Mouse (Mus musculus) induced T-regulatory cell, adult 2 months (primary cell): ENCODE measurements around the gene Adarb1.
A peak's percentile ranks its signal among the peaks of the same experiment; 100 is the strongest.

ENCODE experiments used
- DNase-seq: peaks from one replicate; pipeline ENCODE4 v3.0.0-alpha.2; 2012; ENCODE audit warnings: low read depth

Gene Adarb1

GRCm38 (mm10) chr10:77314711-77315266 lies 103.3 kb downstream of the Adarb1 start:
- no peak for DNase-seq

- no peak for DNase-seq
These were observed 109.1 kb downstream of the Adarb1 start for GRCm38 (mm10) chr10:77308978-77309377.

GRCm38 (mm10) chr10:77305766-77306165 lies 112.3 kb downstream of the Adarb1 start:
- no peak for DNase-seq

GRCm38 (mm10) chr10:77304840-77305533 lies 113.1 kb downstream of the Adarb1 start:
- DNase-seq: no peak

GRCm38 (mm10) chr10:77304362-77304761 lies 113.7 kb downstream of the Adarb1 start:
- no peak for DNase-seq

- no peak for DNase-seq
These were observed 117.2 kb downstream of the Adarb1 start for GRCm38 (mm10) chr10:77300934-77301297.

- DNase-seq: no peak
These were observed 117.7 kb downstream of the Adarb1 start for GRCm38 (mm10) chr10:77300237-77300933.

- no peak for DNase-seq
These were observed 118.9 kb downstream of the Adarb1 start for GRCm38 (mm10) chr10:77299194-77299593.

- DNase-seq: no peak
These were observed 119.4 kb downstream of the Adarb1 start for GRCm38 (mm10) chr10:77298621-77299020.

GRCm38 (mm10) chr10:77294691-77295090 lies 123.4 kb downstream of the Adarb1 start:
- no peak for DNase-seq

GRCm38 (mm10) chr10:77290624-77291366 lies 127.3 kb downstream of the Adarb1 start:
- DNase-seq: no peak

GRCm38 (mm10) chr10:77289559-77289958 lies 128.5 kb downstream of the Adarb1 start:
- DNase-seq: no peak

GRCm38 (mm10) chr10:77288639-77289195 lies 129.4 kb downstream of the Adarb1 start:
- no peak for DNase-seq

GRCm38 (mm10) chr10:77287626-77288025 lies 130.4 kb downstream of the Adarb1 start:
- DNase-seq: no peak

- no peak for DNase-seq
These were observed 133.2 kb downstream of the Adarb1 start for GRCm38 (mm10) chr10:77284832-77285231.

GRCm38 (mm10) chr10:77282822-77283221 lies 135.2 kb downstream of the Adarb1 start:
- DNase-seq: peak; percentile 88

GRCm38 (mm10) chr10:77282085-77282484 lies 136.0 kb downstream of the Adarb1 start:
- peak; percentile 32 for DNase-seq

- DNase-seq: no peak
These were observed 144.3 kb downstream of the Adarb1 start for GRCm38 (mm10) chr10:77273798-77274197.

GRCm38 (mm10) chr10:77272980-77273730 lies 144.9 kb downstream of the Adarb1 start:
- DNase-seq: peak; percentile 64

GRCm38 (mm10) chr10:77269129-77269528 lies 148.9 kb downstream of the Adarb1 start:
- DNase-seq: no peak

GRCm38 (mm10) chr10:77267027-77267426 lies 151.0 kb downstream of the Adarb1 start:
- no peak for DNase-seq

- no peak for DNase-seq
These were observed 151.8 kb downstream of the Adarb1 start for GRCm38 (mm10) chr10:77266281-77266680.
